Mouse (Mus musculus) spleen, postnatal 14 days (tissue): Measurements from ENCODE around the gene Gm8206.
"Not testable (repeated sequence)": the region's sequence is repeated elsewhere in the genome, so short reads cannot be mapped to it uniquely, and the experiment has no call there.

Experiments used
- DNase-seq, 2 experiments: peaks; one replicate each; pipeline ENCODE4 v3.0.0; 2021 to 2022; ENCODE audit warnings: low spot score in 2 of 2

Gene Gm8206

GRCm38 (mm10) chr14:6093842-6094241 is at the start of gene Gm8206:
TSS of gene Gm8206 (minus strand) at chr14:6093942.
- not testable (repeated sequence) for DNase-seq

- not testable (repeated sequence) for DNase-seq
Measured at GRCm38 (mm10) chr14:6125707-6126106, 32.0 kb upstream of the Gm8206 start, which contains the start of gene Gm3476. TSS of gene Gm3476 (minus strand) at chr14:6125807.

- DNase-seq: not testable (repeated sequence)
Measured at GRCm38 (mm10) chr14:6108272-6108925, 14.7 kb upstream of the Gm8206 start, which contains the start of gene Gm3468. TSS of gene Gm3468 (minus strand) at chr14:6108665.

GRCm38 (mm10) chr14:6107500-6107899 is 13.8 kb upstream of the Gm8206 start:
- not testable (repeated sequence) for DNase-seq

GRCm38 (mm10) chr14:6058167-6058566 is 35.6 kb downstream of the Gm8206 start, which contains the start of gene Gm6337:
TSS of gene Gm6337 (minus strand) at chr14:6058267.
- DNase-seq: not testable (repeated sequence)

GRCm38 (mm10) chr14:5987136-5987535 is 106.6 kb downstream of the Gm8206 start:
- DNase-seq: peak; percentile 0 to 17

GRCm38 (mm10) chr14:5979037-5979436 is 114.7 kb downstream of the Gm8206 start, which contains the start of gene Gm3453:
TSS of gene Gm3453 (minus strand) at chr14:5979137.
- DNase-seq: not testable (repeated sequence)
